Mouse (Mus musculus) megakaryocyte, embryonic 14.5 days (primary cell): Measurements from ENCODE around the gene Vmn1r40.

Source experiments
- FLI1 ChIP-seq: IDR thresholded peaks from 2 replicates; pipeline ENCODE4 v1.6.1; 2012; ENCODE audit warnings: low read length, inconsistent platforms, mixed read lengths
- GATA1 ChIP-seq: IDR thresholded peaks from 3 replicates; pipeline ENCODE4 v1.6.1; 2012; ENCODE audit warnings: mixed read lengths, low read length, inconsistent platforms, borderline replicate concordance

DNA sequence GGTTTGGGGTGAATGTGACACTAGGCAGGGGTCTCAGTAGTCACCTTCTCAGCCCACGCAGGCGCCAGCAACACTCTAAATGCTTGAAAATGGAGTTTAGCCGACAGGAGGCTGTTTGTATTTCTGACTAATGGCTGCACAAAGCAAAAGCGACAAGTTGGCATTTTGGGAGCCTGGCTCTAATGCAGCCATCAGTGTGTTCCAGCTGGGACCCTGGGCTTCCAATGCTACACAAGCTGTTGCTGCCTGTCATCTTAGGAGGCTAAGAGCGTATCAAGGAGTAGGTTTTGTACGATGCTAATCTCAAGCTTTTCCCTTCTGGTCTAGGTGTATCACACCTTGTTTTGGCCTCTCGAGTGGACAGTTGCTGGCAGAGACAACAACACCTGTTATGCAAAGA lies 34.7 kb upstream of the Vmn1r40 start:
- TF ChIP-seq GATA1 (no peak), FLI1 (no peak)
